Mouse (Mus musculus) embryonic facial prominence, embryonic 14.5 days (tissue): ENCODE data around the gene Sri. TPM values are rescaled to one million over a fixed set of nuclear protein-coding genes. Genes with fewer than 3 reads are reported as not detected.

Source experiments
- ATAC-seq: fragments of 200-750 bp; cut with Nextera tagmentation; 2 replicates; pipeline ENCODE4 v1.8.0; 2017; ENCODE audit warnings: low read depth, moderate number of reproducible peaks, moderate TSS enrichment
- DNase-seq: peaks from one replicate; pipeline ENCODE4 v3.0.0-alpha.2; 2015; ENCODE audit warnings: low spot score
- H3K27ac ChIP-seq: fragments of 300-500 bp; sonication (generic); replicated peaks from 2 replicates; pipeline ENCODE4 v1.5.1; 2014; ENCODE audit warnings: low read depth, mild to moderate bottlenecking, low read length, moderate library complexity
- H3K27me3 ChIP-seq: fragments of 300-500 bp; sonication (generic); replicated peaks from 2 replicates; pipeline ENCODE4 v1.6.1; 2014; ENCODE audit warnings: low read length; ENCODE audit not compliant: control insufficient read depth, insufficient read depth
- H3K36me3 ChIP-seq: fragments of 300-500 bp; sonication (generic); 2 replicates; pipeline ENCODE4 v1.6.1; 2014; ENCODE audit warnings: low read length, mixed read lengths; ENCODE audit not compliant: control insufficient read depth, insufficient read depth
- H3K4me1 ChIP-seq: fragments of 300-500 bp; sonication (generic); 2 replicates; pipeline ENCODE4 v1.6.1; 2014; ENCODE audit warnings: antibody characterized with exemption, low read length; ENCODE audit not compliant: control insufficient read depth, insufficient read depth
- H3K4me2 ChIP-seq: fragments of 300-500 bp; sonication (generic); 2 replicates; pipeline ENCODE4 v1.6.1; 2014; ENCODE audit warnings: low read depth, mild to moderate bottlenecking, low read length, moderate library complexity, mixed read lengths
- H3K4me3 ChIP-seq: fragments of 300-500 bp; sonication (generic); 2 replicates; pipeline ENCODE4 v1.5.1; 2014; ENCODE audit warnings: low read depth, mild to moderate bottlenecking, low read length
- H3K9ac ChIP-seq: fragments of 300-500 bp; sonication (generic); 2 replicates; pipeline ENCODE4 v1.6.1; 2014; ENCODE audit warnings: low read depth, mild to moderate bottlenecking, low read length, moderate library complexity, mixed read lengths
- H3K9me3 ChIP-seq: fragments of 300-500 bp; sonication (generic); 2 replicates; pipeline ENCODE4 v1.6.1; 2016; ENCODE audit warnings: low read length; ENCODE audit not compliant: control insufficient read depth
- WGBS: fragments of 180-500 bp; shearing (Covaris S2); extraction: QIAGEN DNeasy Blood & Tissue Kit; methylation state at CpG from one replicate; pipeline ENCODE4 v1.1.7; 2014; 5-methylcytosine and 5-hydroxymethylcytosine counted together
- polyA plus RNA-seq: library from polyadenylated mRNA; unstranded; fragments of >200 nt; fragmentation: Nextera tagmentation; extraction: Ambion mirVana; gene quantifications from 2 replicates; pipeline ENCODE4 v1.2.1, GENCODE M21; 2014

Sri gene
- polyA plus RNA-seq, 1 experiment from 2014 or later, result 241 TPM

- Histone ChIP-seq H3K27ac (peak overlapping the region; percentile 86), H3K4me3 (peak overlapping the region; percentile 78), H3K36me3 (peaks cover 28% of the 10 kb centered on the region), H3K4me2 (peak overlapping the region; percentile 71), H3K27me3 (no peaks in the 10 kb centered on the region), H3K9me3 (no peaks in the 10 kb centered on the region), H3K4me1 (peaks cover 9% of the 10 kb centered on the region), H3K9ac (peak overlapping the region; percentile 91)
- DNase-seq (peak; percentile 85), ATAC-seq (peak; percentile 99)
- under 1% methylated on average over 37 of the region's 60 CpGs for WGBS
Observed at GRCm38 (mm10) chr5:8056141-8057017, 10.5 kb downstream of the Sri start.

- no peak for ATAC-seq
- Histone ChIP-seq H3K4me1 (peaks cover 9% of the 10 kb centered on the region), H3K36me3 (peaks cover 34% of the 10 kb centered on the region), H3K9me3 (no peaks in the 10 kb centered on the region), H3K27ac (no peak overlapping the region), H3K4me2 (peak overlapping the region; percentile 71), H3K9ac (peak overlapping the region; percentile 91), H3K27me3 (no peaks in the 10 kb centered on the region), H3K4me3 (peak overlapping the region; percentile 78)
- no peak for DNase-seq
- WGBS, result 46% methylated on average over 5 of the region's 5 CpGs
Observed at GRCm38 (mm10) chr5:8057018-8057323, 11.1 kb downstream of the Sri start.

- ATAC-seq, result no peak
- no peak overlapping the region for H3K9ac ChIP-seq
- no peaks in the 10 kb centered on the region for H3K27me3 ChIP-seq
- no peaks in the 10 kb centered on the region for H3K9me3 ChIP-seq
- H3K4me2 ChIP-seq, result no peak overlapping the region
- H3K36me3 ChIP-seq, result peaks cover 42% of the 10 kb centered on the region
- no peak for DNase-seq
- peaks cover 9% of the 10 kb centered on the region for H3K4me1 ChIP-seq
- H3K4me3 ChIP-seq, result no peak overlapping the region
- H3K27ac ChIP-seq, result no peak overlapping the region
- WGBS, result 94% methylated on average over 7 of the region's 7 CpGs
Observed at GRCm38 (mm10) chr5:8058056-8058455, 12.2 kb downstream of the Sri start.

- peaks cover 3% of the 10 kb centered on the region for H3K4me1 ChIP-seq
- H3K9me3 ChIP-seq, result no peaks in the 10 kb centered on the region
- no peak for DNase-seq
- no peaks in the 10 kb centered on the region for H3K27me3 ChIP-seq
- no peak overlapping the region for H3K9ac ChIP-seq
- H3K4me3 ChIP-seq, result no peak overlapping the region
- H3K36me3 ChIP-seq, result peaks cover 85% of the 10 kb centered on the region
- no peak for ATAC-seq
- H3K4me2 ChIP-seq, result no peak overlapping the region
- no peak overlapping the region for H3K27ac ChIP-seq
- WGBS, result 87% methylated on average over 2 of the region's 2 CpGs
Observed at GRCm38 (mm10) chr5:8062469-8062868, 16.6 kb downstream of the Sri start.

GRCm38 (mm10) chr5:8063207-8063606 is 17.3 kb downstream of the Sri start:
- Histone ChIP-seq H3K4me2 (no peak overlapping the region), H3K4me3 (no peak overlapping the region), H3K9me3 (no peaks in the 10 kb centered on the region), H3K27me3 (no peaks in the 10 kb centered on the region), H3K4me1 (no peaks in the 10 kb centered on the region), H3K36me3 (peaks cover 91% of the 10 kb centered on the region), H3K9ac (no peak overlapping the region), H3K27ac (no peak overlapping the region)
- 74% methylated on average over 6 of the region's 6 CpGs for WGBS
- ATAC-seq (no peak), DNase-seq (no peak)

- no peak overlapping the region for H3K4me2 ChIP-seq
- no peaks in the 10 kb centered on the region for H3K27me3 ChIP-seq
- H3K9ac ChIP-seq, result no peak overlapping the region
- H3K9me3 ChIP-seq, result no peaks in the 10 kb centered on the region
- H3K27ac ChIP-seq, result no peak overlapping the region
- no peak overlapping the region for H3K4me3 ChIP-seq
- 91% methylated on average over 9 of the region's 9 CpGs for WGBS
- ATAC-seq, result no peak
- H3K36me3 ChIP-seq, result peaks cover 23% of the 10 kb centered on the region
- DNase-seq, result no peak
- no peaks in the 10 kb centered on the region for H3K4me1 ChIP-seq
Observed at GRCm38 (mm10) chr5:8073406-8073805, 27.5 kb downstream of the Sri start.

GRCm38 (mm10) chr5:8073901-8074561 is 28.2 kb downstream of the Sri start:
- H3K4me1 ChIP-seq, result no peaks in the 10 kb centered on the region
- H3K9me3 ChIP-seq, result no peaks in the 10 kb centered on the region
- H3K27me3 ChIP-seq, result no peaks in the 10 kb centered on the region
- no peak for ATAC-seq
- no peak for DNase-seq
- no peak overlapping the region for H3K4me3 ChIP-seq
- H3K36me3 ChIP-seq, result peaks cover 18% of the 10 kb centered on the region
- H3K4me2 ChIP-seq, result no peak overlapping the region
- WGBS, result 93% methylated on average over 9 of the region's 9 CpGs
- H3K27ac ChIP-seq, result no peak overlapping the region
- H3K9ac ChIP-seq, result no peak overlapping the region

GRCm38 (mm10) chr5:8077481-8077880 is 31.6 kb downstream of the Sri start:
- H3K4me2 ChIP-seq, result no peak overlapping the region
- no peak overlapping the region for H3K27ac ChIP-seq
- H3K36me3 ChIP-seq, result peaks cover 3% of the 10 kb centered on the region; the same call in 1 of the 2 replicates
- H3K9me3 ChIP-seq, result no peaks in the 10 kb centered on the region
- H3K4me3 ChIP-seq, result no peak overlapping the region
- WGBS, result 64% methylated on average over 8 of the region's 8 CpGs
- no peaks in the 10 kb centered on the region for H3K4me1 ChIP-seq
- DNase-seq (no peak), ATAC-seq (no peak)
- H3K9ac ChIP-seq, result no peak overlapping the region
- H3K27me3 ChIP-seq, result no peaks in the 10 kb centered on the region
